Mouse (Mus musculus): ENCODE measurements around the gene Gm11236.
"Not testable (repeated sequence)": the region's sequence is repeated elsewhere in the genome, so short reads cannot be mapped to it uniquely, and the experiment has no call there.

The Gm11236 gene

DNA sequence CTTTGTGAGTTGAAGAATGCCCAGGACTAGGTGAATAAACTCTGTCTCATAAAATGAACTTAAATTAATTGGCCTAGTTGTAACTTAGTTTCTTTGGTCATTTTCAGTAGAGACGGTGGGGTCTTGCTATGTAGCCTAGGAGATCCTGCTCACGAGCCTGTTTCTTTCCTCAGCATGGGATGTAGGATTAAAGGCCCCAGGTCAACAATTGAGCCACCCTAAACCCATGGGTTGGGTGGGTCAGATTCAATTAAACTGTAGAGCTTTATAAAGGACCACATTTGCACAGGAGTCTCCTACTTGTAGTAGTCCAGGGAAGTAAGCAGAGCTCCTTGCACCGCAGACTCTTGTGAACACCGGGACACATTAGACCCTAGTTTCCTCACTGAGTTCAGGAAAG, at the start of gene Gm11236:
TSS of gene Gm11236 (plus strand) at position 301 of the 400 bp plus-strand sequence.
- not testable (repeated sequence) for DNase-seq

DNA sequence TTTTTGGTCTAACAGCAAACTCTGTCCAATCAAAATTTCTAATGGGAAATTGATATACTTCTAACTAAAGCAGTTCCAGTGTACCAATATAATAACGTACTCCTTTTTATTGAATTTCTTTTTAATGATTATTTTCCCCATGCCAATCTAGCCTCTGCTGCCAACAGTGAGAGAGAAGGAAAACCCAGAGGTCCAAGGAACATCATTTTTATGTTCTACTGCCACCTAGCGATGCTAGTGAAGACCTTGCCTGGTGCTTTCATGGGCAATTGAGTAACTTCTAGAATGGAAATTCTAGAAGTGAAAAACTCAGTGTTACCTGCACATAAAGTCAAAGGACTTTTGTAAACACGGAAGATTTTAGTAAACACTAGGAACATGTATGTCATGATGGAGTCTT, 38.7 kb upstream of the Gm11236 start:
- peak; percentile 4 for DNase-seq

DNA sequence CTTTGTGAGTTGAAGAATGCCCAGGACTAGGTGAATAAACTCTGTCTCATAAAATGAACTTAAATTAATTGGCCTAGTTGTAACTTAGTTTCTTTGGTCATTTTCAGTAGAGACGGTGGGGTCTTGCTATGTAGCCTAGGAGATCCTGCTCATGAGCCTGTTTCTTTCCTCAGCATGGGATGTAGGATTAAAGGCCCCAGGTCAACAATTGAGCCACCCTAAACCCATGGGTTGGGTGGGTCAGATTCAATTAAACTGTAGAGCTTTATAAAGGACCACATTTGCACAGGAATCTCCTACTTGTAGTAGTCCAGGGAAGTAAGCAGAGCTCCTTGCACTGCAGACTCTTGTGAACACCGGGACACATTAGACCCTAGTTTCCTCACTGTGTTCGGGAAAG, 30.3 kb upstream of the Gm11236 start, which contains the start of gene Gm11238:
TSS of gene Gm11238 (plus strand) at position 301 of the 400 bp plus-strand sequence.
- DNase-seq = not testable (repeated sequence)

DNA sequence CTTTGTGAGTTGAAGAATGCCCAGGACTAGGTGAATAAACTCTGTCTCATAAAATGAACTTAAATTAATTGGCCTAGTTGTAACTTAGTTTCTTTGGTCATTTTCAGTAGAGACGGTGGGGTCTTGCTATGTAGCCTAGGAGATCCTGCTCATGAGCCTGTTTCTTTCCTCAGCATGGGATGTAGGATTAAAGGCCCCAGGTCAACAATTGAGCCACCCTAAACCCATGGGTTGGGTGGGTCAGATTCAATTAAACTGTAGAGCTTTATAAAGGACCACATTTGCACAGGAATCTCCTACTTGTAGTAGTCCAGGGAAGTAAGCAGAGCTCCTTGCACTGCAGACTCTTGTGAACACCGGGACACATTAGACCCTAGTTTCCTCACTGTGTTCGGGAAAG, 15.2 kb upstream of the Gm11236 start, which contains the start of gene Gm11237:
TSS of gene Gm11237 (plus strand) at position 301 of the 400 bp plus-strand sequence.
- DNase-seq = not testable (repeated sequence)

DNA sequence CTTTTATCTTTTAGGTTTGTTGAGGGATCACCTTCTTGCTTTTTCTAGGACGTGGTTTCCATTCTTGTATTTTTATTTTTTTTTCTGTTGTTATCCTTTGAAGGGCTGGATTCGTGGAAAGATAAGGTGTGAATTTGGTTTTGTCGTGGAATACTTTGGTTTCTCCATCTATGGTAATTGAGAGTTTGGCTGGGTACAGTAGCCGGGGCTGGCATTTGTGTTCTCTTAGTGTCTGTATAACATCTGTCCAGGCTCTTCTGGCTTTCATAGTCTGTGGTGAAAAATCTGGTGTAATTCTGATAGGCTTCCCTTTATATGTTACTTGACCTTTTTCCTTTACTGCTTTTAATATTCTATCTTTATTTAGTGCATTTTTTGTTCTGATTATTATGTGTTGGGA, 23.9 kb downstream of the Gm11236 start:
- peak; percentile 3 for DNase-seq

DNA sequence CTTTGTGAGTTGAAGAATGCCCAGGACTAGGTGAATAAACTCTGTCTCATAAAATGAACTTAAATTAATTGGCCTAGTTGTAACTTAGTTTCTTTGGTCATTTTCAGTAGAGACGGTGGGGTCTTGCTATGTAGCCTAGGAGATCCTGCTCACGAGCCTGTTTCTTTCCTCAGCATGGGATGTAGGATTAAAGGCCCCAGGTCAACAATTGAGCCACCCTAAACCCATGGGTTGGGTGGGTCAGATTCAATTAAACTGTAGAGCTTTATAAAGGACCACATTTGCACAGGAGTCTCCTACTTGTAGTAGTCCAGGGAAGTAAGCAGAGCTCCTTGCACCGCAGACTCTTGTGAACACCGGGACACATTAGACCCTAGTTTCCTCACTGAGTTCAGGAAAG, 30.1 kb downstream of the Gm11236 start, which contains the start of gene Gm11239:
TSS of gene Gm11239 (plus strand) at position 301 of the 400 bp plus-strand sequence.
- not testable (repeated sequence) for DNase-seq

DNA sequence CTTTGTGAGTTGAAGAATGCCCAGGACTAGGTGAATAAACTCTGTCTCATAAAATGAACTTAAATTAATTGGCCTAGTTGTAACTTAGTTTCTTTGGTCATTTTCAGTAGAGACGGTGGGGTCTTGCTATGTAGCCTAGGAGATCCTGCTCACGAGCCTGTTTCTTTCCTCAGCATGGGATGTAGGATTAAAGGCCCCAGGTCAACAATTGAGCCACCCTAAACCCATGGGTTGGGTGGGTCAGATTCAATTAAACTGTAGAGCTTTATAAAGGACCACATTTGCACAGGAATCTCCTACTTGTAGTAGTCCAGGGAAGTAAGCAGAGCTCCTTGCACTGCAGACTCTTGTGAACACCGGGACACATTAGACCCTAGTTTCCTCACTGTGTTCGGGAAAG, 45.3 kb downstream of the Gm11236 start, which contains the start of gene Gm428:
TSS of gene Gm428 (plus strand) at position 301 of the 400 bp plus-strand sequence.
- not testable (repeated sequence) for DNase-seq

Measured in kidney, postnatal 10 days (tissue).